Mouse (Mus musculus) B cell, adult 67 days (primary cell): ENCODE data around the gene Olfr1535. TPM values are rescaled to one million over a fixed set of nuclear protein-coding genes. Genes with fewer than 3 reads are reported as not detected.

Source experiments
- total RNA-seq, 2 experiments: library from RNA; stranded (reverse); gene quantifications; 4 replicates each; pipeline ENCODE4 v1.2.4; 2023

Gene Olfr1535
- total RNA-seq = not detected

DNA sequence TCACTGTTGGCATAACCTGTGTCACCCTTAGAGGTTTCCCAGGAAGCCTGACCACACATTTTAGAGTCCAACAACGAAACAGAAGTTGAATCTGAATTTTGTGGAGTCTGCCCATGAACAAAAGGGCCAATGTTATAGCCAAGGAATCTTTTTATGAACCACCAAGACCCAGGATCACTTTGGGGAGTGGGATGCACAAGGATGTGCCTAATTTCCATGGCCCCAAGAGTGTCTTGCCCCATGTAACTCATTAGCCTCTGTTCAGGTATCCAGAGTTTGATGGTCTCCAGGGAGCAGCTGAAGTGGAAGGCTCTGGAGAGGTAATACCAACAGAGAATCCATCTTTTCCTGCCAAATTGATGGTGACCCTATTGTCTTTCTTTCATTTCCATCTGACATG is at the start of gene Olfr1535:
Olfr1535 (minus strand) TSS at position 101 of the 400 bp plus-strand sequence.

DNA sequence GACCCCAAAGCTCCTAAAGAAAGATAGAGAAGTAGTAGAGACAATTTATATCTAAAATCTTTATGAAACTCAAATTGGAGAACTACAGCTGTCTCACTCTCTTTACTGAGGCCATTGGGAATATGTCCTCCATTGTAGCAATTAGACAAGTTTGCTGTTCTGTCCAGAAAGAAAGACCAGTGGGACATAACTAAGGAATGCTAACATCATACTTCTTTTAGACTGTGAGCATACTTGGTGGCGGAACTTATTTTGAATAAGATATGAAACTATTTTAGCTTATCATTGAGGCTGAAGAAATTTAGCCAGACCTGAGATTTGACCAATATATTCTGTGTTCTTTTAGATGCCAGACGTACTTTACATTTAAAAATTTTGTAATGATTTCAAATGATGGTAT is 22.0 kb upstream of the Olfr1535 start, which contains the start of gene Olfr1364:
Olfr1364 (minus strand) TSS at position 101 of the 400 bp plus-strand sequence.

DNA sequence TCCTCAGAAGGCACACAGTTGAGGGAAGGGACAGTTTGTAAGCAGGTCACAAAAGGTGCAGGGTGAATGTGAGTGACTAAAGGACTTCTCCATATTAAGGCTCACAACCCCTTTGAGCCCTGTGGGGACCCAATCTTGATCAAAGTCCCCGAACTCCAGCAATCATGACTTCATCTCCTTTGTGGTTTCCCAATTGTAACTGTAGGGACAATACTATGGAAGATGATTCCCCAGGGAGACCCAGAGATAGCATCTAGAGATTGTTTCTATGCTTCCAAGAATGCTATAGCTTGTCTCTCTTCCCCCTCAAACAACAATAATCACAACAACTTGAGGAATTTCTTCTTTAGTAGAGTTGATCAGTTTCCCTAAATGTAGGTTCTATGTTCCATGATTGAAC is 17.0 kb downstream of the Olfr1535 start, which contains the start of gene Olfr1366:
Olfr1366 (minus strand) TSS at position 101 of the 400 bp plus-strand sequence.

DNA sequence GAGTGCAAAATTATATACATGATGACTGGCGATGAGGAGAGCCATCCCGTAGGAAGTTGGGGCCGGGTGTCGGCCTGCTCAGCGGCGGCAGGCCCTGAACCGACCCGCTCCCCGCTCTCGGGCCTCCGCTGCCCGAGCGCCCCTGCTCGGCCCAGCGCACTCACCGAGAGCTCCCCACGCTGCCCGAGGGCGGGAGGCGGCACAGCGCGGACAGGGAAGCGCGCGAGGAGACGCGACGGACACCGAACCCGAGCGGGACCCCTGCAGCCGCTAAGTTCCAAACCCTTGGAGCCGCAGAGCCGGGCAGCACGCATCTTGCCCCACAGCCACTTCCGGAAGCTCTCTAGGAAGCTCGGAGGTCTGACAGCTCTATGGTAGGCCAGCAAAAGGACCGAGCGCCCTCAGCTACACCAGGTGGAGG is 28.9 kb downstream of the Olfr1535 start, which contains the start of gene Zkscan8:
Zkscan8 (minus strand) TSS at position 340 of the 421 bp plus-strand sequence.

Other genes starting within 250 kb of the Olfr1535 start
- not detected for gene Gpx6, start 247.8 kb downstream of the Olfr1535 start, total RNA-seq
- not detected for gene Olfr1367, start 213.0 kb downstream of the Olfr1535 start, total RNA-seq
- 1 to 10 TPM; 3.2 to 3.6 TPM for gene Zscan12, start 197.1 kb downstream of the Olfr1535 start, total RNA-seq
- 10 to 100 TPM; 66.9 to 70.3 TPM for gene Zkscan3, start 157.1 kb downstream of the Olfr1535 start, total RNA-seq
- gene Pgbd1, start 118.8 kb downstream of the Olfr1535 start, total RNA-seq = under 1 TPM in 1 of 2 experiments, not detected in 1; 0.38 TPM
- 10 to 100 TPM; 44.5 to 50.7 TPM for gene Zscan26, start 106.2 kb downstream of the Olfr1535 start, total RNA-seq
- not detected for gene Nkapl, start 91.4 kb downstream of the Olfr1535 start, total RNA-seq
- not detected for gene Zkscan4, start 81.0 kb downstream of the Olfr1535 start, total RNA-seq
- gene Gm10065, start 80.5 kb downstream of the Olfr1535 start, total RNA-seq = not detected
- 1 to 10 TPM; 4.8 to 5.0 TPM for gene AK157302, start 64.7 kb downstream of the Olfr1535 start, total RNA-seq
- 10 to 100 TPM; 11.7 to 12.4 TPM for gene Gm11273, start 58.5 kb downstream of the Olfr1535 start, total RNA-seq
- gene Zkscan8, start 28.8 kb downstream of the Olfr1535 start, total RNA-seq = 10 to 100 TPM; 12.2 to 23.2 TPM
- not detected for gene Olfr1366, start 17.1 kb downstream of the Olfr1535 start, total RNA-seq
- not detected for gene Olfr1364, start 21.9 kb upstream of the Olfr1535 start, total RNA-seq
- not detected for gene Olfr1362, start 54.1 kb upstream of the Olfr1535 start, total RNA-seq
- gene Olfr11, start 82.6 kb upstream of the Olfr1535 start, total RNA-seq = not detected
- not detected for gene Olfr1361, start 103.5 kb upstream of the Olfr1535 start, total RNA-seq
- gene Olfr1360, start 117.5 kb upstream of the Olfr1535 start, total RNA-seq = not detected
- gene Olfr1359, start 138.2 kb upstream of the Olfr1535 start, total RNA-seq = not detected
- gene Hist1h2bl, start 156.2 kb upstream of the Olfr1535 start, total RNA-seq = 100 to 1,000 TPM; 101 to 113 TPM
- 100 to 1,000 TPM; 114 to 126 TPM for gene Hist1h2ai, start 156.5 kb upstream of the Olfr1535 start, total RNA-seq
- 100 to 1,000 TPM; 156 to 168 TPM for gene Hist1h3h, start 157.8 kb upstream of the Olfr1535 start, total RNA-seq
- 10 to 100 TPM in 1 of 2 experiments, 1 to 10 TPM in 1; 7.6 to 10.7 TPM for gene Hist1h2bm, start 162.2 kb upstream of the Olfr1535 start, total RNA-seq
- gene Hist1h4j, start 175.2 kb upstream of the Olfr1535 start, total RNA-seq = 10 to 100 TPM; 18.4 to 18.5 TPM
- 100 to 1,000 TPM; 328 to 393 TPM for gene Hist1h4k, start 190.6 kb upstream of the Olfr1535 start, total RNA-seq
- 10 to 100 TPM; 44.3 to 63.1 TPM for gene Hist1h2ak, start 193.9 kb upstream of the Olfr1535 start, total RNA-seq
- gene Hist1h2bn, start 194.2 kb upstream of the Olfr1535 start, total RNA-seq = 100 to 1,000 TPM; 110 to 111 TPM
- gene Hist1h1b, start 220.7 kb upstream of the Olfr1535 start, total RNA-seq = 10 to 100 TPM; 75.2 to 83.5 TPM
- 100 to 1,000 TPM; 223 to 298 TPM for gene Hist1h3i, start 223.5 kb upstream of the Olfr1535 start, total RNA-seq
- gene Hist1h2an, start 227.3 kb upstream of the Olfr1535 start, total RNA-seq = 10 to 100 TPM; 41.7 to 54.0 TPM
- gene Hist1h2bp, start 227.6 kb upstream of the Olfr1535 start, total RNA-seq = 10 to 100 TPM; 52.4 to 61.6 TPM